Comparison of ENCODE assay signal across 9 mouse cellular contexts in the genomic region with DNA sequence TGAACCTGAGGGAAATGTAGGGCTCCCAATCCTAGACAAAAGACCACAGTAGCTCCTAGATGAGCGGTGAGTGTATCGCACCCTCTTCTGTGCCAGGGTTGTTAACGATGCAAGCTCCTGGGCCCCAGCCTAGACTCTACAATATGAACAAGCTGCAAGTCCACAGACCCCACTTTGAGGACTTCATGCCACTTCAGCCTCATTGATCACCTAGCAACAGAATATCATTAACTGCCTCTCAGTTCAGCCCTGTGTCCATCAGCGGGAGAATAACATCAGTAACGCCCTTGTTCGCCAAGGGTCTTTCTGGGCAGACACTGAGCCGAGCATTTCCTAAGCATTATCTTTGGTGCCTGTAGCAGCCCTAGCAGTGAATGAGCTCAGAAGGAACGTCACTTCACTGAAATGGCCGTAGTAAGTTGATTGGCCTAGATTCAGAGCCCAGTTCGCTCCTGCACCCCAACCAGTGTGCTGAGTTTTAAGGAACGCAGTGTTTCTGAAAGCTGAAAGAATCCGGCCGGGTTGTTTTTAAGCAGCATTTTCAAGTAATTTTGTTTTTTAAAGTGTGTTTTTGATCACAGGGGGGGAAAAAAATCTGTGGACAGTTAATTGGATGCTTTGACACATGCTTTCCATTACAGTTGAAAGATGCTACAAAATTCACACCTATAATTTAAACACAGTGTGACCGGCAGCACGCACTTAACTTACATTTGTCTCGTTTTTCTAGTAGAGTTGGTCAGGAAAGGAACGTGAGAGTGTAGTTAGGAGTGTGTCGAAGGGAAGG. TPM values are rescaled to one million over a fixed set of nuclear protein-coding genes. Genes with fewer than 3 reads are reported as not detected.
DNase-seq lines count a peak whose midpoint lies in the region; ATAC-seq lines count a peak whose summit lies in the region.
"Had no signal": no experiment of that assay in that cellular context is flagged by ENCODE, and none has a peak within 500 bp of the region (broad histone marks: within the 10 kb centered on the region; RNA-seq: fewer than 3 reads in every experiment).

No protein-coding gene starts in this region.

- H3K27me3 ChIP-seq in forebrain, embryonic 14.5 days (replicated peaks; ENCODE audit: control insufficient read depth, insufficient read depth, low read length): no peaks in the 10 kb centered on the region
- no peaks in the 10 kb centered on the region for H3K27me3 ChIP-seq in midbrain, embryonic 16.5 days (ENCODE audit: control insufficient read depth, insufficient read depth, low read depth, low read length)
- no peaks in the 10 kb centered on the region for H3K27me3 ChIP-seq in kidney, embryonic 14.5 days (ENCODE audit: control insufficient read depth, insufficient read depth, low read length)
- H3K27me3 ChIP-seq in limb, embryonic 10.5 days (ENCODE audit: low read depth, poor library complexity, severe bottlenecking): no peaks in the 10 kb centered on the region

- WGBS in forebrain, embryonic 14.5 days: 13% methylated on average over 18 of the region's 18 CpGs
- 30% methylated on average over 18 of the region's 18 CpGs for WGBS in midbrain, embryonic 16.5 days
- WGBS in kidney, embryonic 14.5 days: 81% methylated on average over 18 of the region's 18 CpGs
- 74% methylated on average over 18 of the region's 18 CpGs for WGBS in limb, embryonic 10.5 days

- DNase-seq in embryo, embryonic 9.5 days (ENCODE audit: extremely low spot score): peak; percentile 37
- peak; percentile 93 for DNase-seq in forebrain, embryonic 14.5 days (ENCODE audit: low spot score)
- DNase-seq in layer of hippocampus, adult 9-11 months: peak; percentile 79
- no peak for DNase-seq in limb, embryonic 10.5 days (ENCODE audit: low spot score)
- DNase-seq: adrenal gland, postnatal 36 days had no signal

- peaks cover 35% of the 10 kb centered on the region for H3K4me1 ChIP-seq in forebrain, embryonic 14.5 days (ENCODE audit: control insufficient read depth, insufficient read depth, low read length)
- peaks cover 2% of the 10 kb centered on the region; the same call in 1 of the 2 replicates for H3K4me1 ChIP-seq in midbrain, embryonic 16.5 days (ENCODE audit: control insufficient read depth, insufficient read depth, low read length)
- peaks cover 3% of the 10 kb centered on the region; the same call in 1 of the 2 replicates for H3K4me1 ChIP-seq in kidney, embryonic 14.5 days (ENCODE audit: control insufficient read depth, insufficient read depth, low read length)
- H3K4me1 ChIP-seq in limb, embryonic 10.5 days: peaks cover 21% of the 10 kb centered on the region

- no peak overlapping the region for H3K4me3 ChIP-seq in forebrain, embryonic 14.5 days (ENCODE audit: low read depth, low read length)
- no peak overlapping the region for H3K4me3 ChIP-seq in midbrain, embryonic 16.5 days (ENCODE audit: low read depth, low read length)
- H3K4me3 ChIP-seq in kidney, embryonic 14.5 days (ENCODE audit: low read length): no peak overlapping the region
- no peak overlapping the region for H3K4me3 ChIP-seq in limb, embryonic 10.5 days
- H3K4me3 ChIP-seq: erythroblast, embryonic 14.5 days had no signal

- no peaks in the 10 kb centered on the region for H3K9me3 ChIP-seq in forebrain, embryonic 14.5 days (replicated peaks; ENCODE audit: control insufficient read depth, low read length)
- H3K9me3 ChIP-seq in midbrain, embryonic 16.5 days (replicated peaks; ENCODE audit: control insufficient read depth, low read length, poor library complexity, severe bottlenecking): no peaks in the 10 kb centered on the region
- H3K9me3 ChIP-seq in kidney, embryonic 14.5 days (ENCODE audit: control insufficient read depth, low read length): no peaks in the 10 kb centered on the region
- H3K9me3 ChIP-seq in limb, embryonic 10.5 days (replicated peaks): no peaks in the 10 kb centered on the region

- H3K27ac ChIP-seq in forebrain, embryonic 14.5 days (ENCODE audit: low read depth, low read length): peak overlapping the region; percentile 86
- H3K27ac ChIP-seq in midbrain, embryonic 16.5 days (ENCODE audit: low read length): peak overlapping the region; percentile 54
- H3K27ac ChIP-seq in kidney, embryonic 14.5 days (ENCODE audit: low read depth, low read length): no peak overlapping the region
- no peak overlapping the region for H3K27ac ChIP-seq in limb, embryonic 10.5 days

- H3K9ac ChIP-seq in forebrain, embryonic 14.5 days (ENCODE audit: low read length): no peak overlapping the region
- no peak overlapping the region for H3K9ac ChIP-seq in midbrain, embryonic 16.5 days (ENCODE audit: low read depth, low read length)
- no peak overlapping the region for H3K9ac ChIP-seq in kidney, embryonic 14.5 days (ENCODE audit: low read depth, low read length)

- peak; percentile 91 for ATAC-seq in forebrain, embryonic 14.5 days
- ATAC-seq in midbrain, embryonic 16.5 days: peak; percentile 89
- no peak for ATAC-seq in megakaryocyte progenitor cell, adult 5-6 weeks (replicated peaks; ENCODE audit: poor library complexity)
- no peak for ATAC-seq in kidney, embryonic 14.5 days (ENCODE audit: low FRiP score, low TSS enrichment)

- H3K4me2 ChIP-seq in forebrain, embryonic 14.5 days (ENCODE audit: low read length): no peak overlapping the region
- H3K4me2 ChIP-seq in midbrain, embryonic 16.5 days (ENCODE audit: low read length): no peak overlapping the region
- no peak overlapping the region for H3K4me2 ChIP-seq in kidney, embryonic 14.5 days (replicated peaks; ENCODE audit: low read depth, low read length)

- no peaks in the 10 kb centered on the region; the same call in 1 of the 2 replicates for H3K36me3 ChIP-seq in forebrain, embryonic 14.5 days (ENCODE audit: control insufficient read depth, insufficient read depth, low read length)
- H3K36me3 ChIP-seq in midbrain, embryonic 16.5 days (ENCODE audit: control insufficient read depth, insufficient read depth, low read length): no peaks in the 10 kb centered on the region
- H3K36me3 ChIP-seq in kidney, embryonic 14.5 days (ENCODE audit: control insufficient read depth, insufficient read depth, low read length): no peaks in the 10 kb centered on the region
- H3K36me3 ChIP-seq in limb, embryonic 10.5 days: no peaks in the 10 kb centered on the region

RNA-seq across cellular contexts. Expression of a gene that starts 32.1 kb away (rescaled TPM):
- polyA plus RNA-seq in forebrain, embryonic 14.5 days (2014; fragmentation: Nextera tagmentation; extraction: Ambion mirVana): 41.7 and 50.4 TPM in 2 replicates
- 30.2 and 32.6 TPM in 2 replicates for polyA plus RNA-seq in midbrain, embryonic 16.5 days (2015; fragmentation: Nextera tagmentation; extraction: Ambion mirVana)
- total RNA-seq in megakaryocyte progenitor cell, adult 5-6 weeks (2015): 41.2 and 43.6 TPM in 2 replicates
- total RNA-seq in megakaryocyte progenitor cell, adult 5-6 weeks (2017): 33.8 and 39.0 TPM in 2 replicates
- polyA plus RNA-seq in kidney, embryonic 14.5 days (2014; fragmentation: Nextera tagmentation; extraction: Ambion mirVana): 52.5 and 54.5 TPM in 2 replicates
- polyA plus RNA-seq in limb, embryonic 10.5 days (2016; fragmentation: Nextera tagmentation; extraction: Ambion mirVana): 44.0 and 45.5 TPM in 2 replicates

RNA-seq across cellular contexts. Expression of a gene that starts 47.3 kb away (rescaled TPM):
- polyA plus RNA-seq in forebrain, embryonic 14.5 days (2014; fragmentation: Nextera tagmentation; extraction: Ambion mirVana): 76.4 and 83.3 TPM in 2 replicates
- 88.2 and 96.1 TPM in 2 replicates for polyA plus RNA-seq in midbrain, embryonic 16.5 days (2015; fragmentation: Nextera tagmentation; extraction: Ambion mirVana)
- total RNA-seq in megakaryocyte progenitor cell, adult 5-6 weeks (2015): 25.3 and 42.3 TPM in 2 replicates
- 13.3 and 14.0 TPM in 2 replicates for total RNA-seq in megakaryocyte progenitor cell, adult 5-6 weeks (2017)
- polyA plus RNA-seq in kidney, embryonic 14.5 days (2014; fragmentation: Nextera tagmentation; extraction: Ambion mirVana): 55.7 and 63.5 TPM in 2 replicates
- 50.1 and 52.4 TPM in 2 replicates for polyA plus RNA-seq in limb, embryonic 10.5 days (2016; fragmentation: Nextera tagmentation; extraction: Ambion mirVana)

Comparison
In these comparisons a context has a peak if more than half of its experiments do, and no peak if none do; other contexts are left out.
1. ATAC-seq: peak in forebrain, embryonic 14.5 days (single experiment) and midbrain, embryonic 16.5 days (single experiment); none in megakaryocyte progenitor cell, adult 5-6 weeks (single experiment) and kidney, embryonic 14.5 days (single experiment).
2. H3K27ac ChIP-seq: peak in forebrain, embryonic 14.5 days (single experiment) and midbrain, embryonic 16.5 days (single experiment); none in kidney, embryonic 14.5 days (single experiment) and limb, embryonic 10.5 days (single experiment).